In genomic region chr16:10664921-10665894, GRCm38 (mm10) we compare ENCODE assay signal across 8 mouse cellular contexts.
A peak's percentile ranks its signal among the peaks of the same experiment; 100 is the strongest.
DNase-seq lines count a peak whose midpoint lies in the region; ATAC-seq and TF ChIP-seq lines count a peak whose summit lies in the region.

No protein-coding gene starts in this region.

- peaks cover 5% of the 10 kb centered on the region; the same call in 1 of the 2 replicates for H3K4me1 ChIP-seq in kidney, embryonic 14.5 days (ENCODE audit: control insufficient read depth, insufficient read depth, low read length)
- H3K4me1 ChIP-seq in lung, postnatal 0 days (ENCODE audit: insufficient read depth, low read depth, low read length): peaks cover 33% of the 10 kb centered on the region

- peak; percentile 36 to 56 for DNase-seq in layer of hippocampus, postnatal 10 days (ENCODE audit: low spot score in 2 of 2)
- no peak for DNase-seq in layer of hippocampus, adult 8-10 months (ENCODE audit: low spot score in 2 of 2)
- peak; percentile 76 for DNase-seq in T-cell, adult 2 months (ENCODE audit: low spot score)
- peak; percentile 18 to 47 for DNase-seq in frontal cortex, postnatal 36 days (ENCODE audit: low spot score in 2 of 2)
- DNase-seq in lung, postnatal 0 days (ENCODE audit: low spot score): peak; percentile 93
- DNase-seq in spleen, adult 18-20 months: peak; percentile 27 to 52

- no peaks in the 10 kb centered on the region for H3K9me3 ChIP-seq in kidney, embryonic 14.5 days (ENCODE audit: control insufficient read depth, low read length)
- H3K9me3 ChIP-seq in lung, postnatal 0 days (ENCODE audit: low read length): no peaks in the 10 kb centered on the region

- WGBS in kidney, embryonic 14.5 days: 47% methylated on average over 12 of the region's 12 CpGs
- 22% methylated on average over 12 of the region's 12 CpGs for WGBS in lung, postnatal 0 days

- no peak overlapping the region for H3K4me3 ChIP-seq in kidney, embryonic 14.5 days (ENCODE audit: low read length)
- H3K4me3 ChIP-seq in lung, postnatal 0 days (ENCODE audit: low read depth, low read length): no peak overlapping the region

- H3K9ac ChIP-seq in kidney, embryonic 14.5 days (ENCODE audit: low read depth, low read length): no peak overlapping the region
- H3K9ac ChIP-seq in lung, postnatal 0 days (replicated peaks; ENCODE audit: low read depth): no peak overlapping the region

- H3K36me3 ChIP-seq in kidney, embryonic 14.5 days (ENCODE audit: control insufficient read depth, insufficient read depth, low read length): no peaks in the 10 kb centered on the region
- H3K36me3 ChIP-seq in lung, postnatal 0 days (ENCODE audit: insufficient read depth, low read length): no peaks in the 10 kb centered on the region

- peak; percentile 78 for TF ChIP-seq EP300 in lung, postnatal 0 days (IDR thresholded peaks at IDR 0.05)

- peak; percentile 47; the same call in 1 of the 2 replicates for ATAC-seq in kidney, embryonic 14.5 days (ENCODE audit: low FRiP score, low TSS enrichment)
- ATAC-seq in lung, postnatal 0 days: peak; percentile 81
- no peak for ATAC-seq in cerebellum, adult (ENCODE audit: insufficient number of reproducible peaks, low FRiP score, low TSS enrichment)

- peak; percentile 84 for TF ChIP-seq CTCF in lung, postnatal 0 days (IDR thresholded peaks at IDR 0.05)

- no peak overlapping the region for H3K27ac ChIP-seq in kidney, embryonic 14.5 days (ENCODE audit: low read depth, low read length)
- H3K27ac ChIP-seq in lung, postnatal 0 days (ENCODE audit: low read length): peak overlapping the region; percentile 54

- no peak overlapping the region for H3K4me2 ChIP-seq in kidney, embryonic 14.5 days (replicated peaks; ENCODE audit: low read depth, low read length)
- H3K4me2 ChIP-seq in lung, postnatal 0 days (replicated peaks; ENCODE audit: low read depth, low read length): no peak overlapping the region

- no peaks in the 10 kb centered on the region for H3K27me3 ChIP-seq in kidney, embryonic 14.5 days (ENCODE audit: control insufficient read depth, insufficient read depth, low read length)
- H3K27me3 ChIP-seq in lung, postnatal 0 days (replicated peaks; ENCODE audit: insufficient read depth, low read length): peaks cover 6% of the 10 kb centered on the region; the same call in 1 of the 2 replicates

Comparison
In these comparisons a context has a peak if more than half of its experiments do, and no peak if none do; other contexts are left out.
1. DNase-seq: peak in layer of hippocampus, postnatal 10 days (2 of 2), T-cell, adult 2 months (single experiment), frontal cortex, postnatal 36 days (2 of 2), lung, postnatal 0 days (single experiment) and spleen, adult 18-20 months (2 of 2); none in layer of hippocampus, adult 8-10 months (0 of 2).